Mouse (Mus musculus): ENCODE results near the gene Clrn3.
"Not testable (repeated sequence)": the region's sequence is repeated elsewhere in the genome, so short reads cannot be mapped to it uniquely, and the experiment has no call there.

Gene Clrn3

DNA sequence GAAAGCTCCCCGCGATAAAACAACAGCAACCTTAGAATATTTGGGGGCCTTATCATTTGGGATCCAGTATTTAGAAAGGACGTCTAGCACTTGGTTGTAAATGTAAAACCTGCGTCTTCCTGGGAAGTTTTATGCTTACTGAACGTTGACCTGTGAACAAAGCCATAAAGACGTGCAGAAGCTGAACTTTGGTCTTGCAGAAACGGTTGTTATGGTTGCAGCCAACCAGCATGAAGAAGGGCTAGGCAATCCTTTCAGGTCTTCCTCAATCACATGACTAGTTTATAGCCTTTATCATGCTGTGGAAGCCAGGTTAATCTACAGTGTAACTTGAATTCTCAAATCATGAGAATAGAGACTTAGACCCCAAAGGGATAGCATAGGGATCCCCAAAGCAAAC, at the start of gene Clrn3:
Gene Clrn3 (minus strand): TSS at position 140 of the 400 bp plus-strand sequence.
- in situ Hi-C loops (cut with MboI; ENCODE audit: unreplicated experiment in 2 of 2) = no loop called here

DNA sequence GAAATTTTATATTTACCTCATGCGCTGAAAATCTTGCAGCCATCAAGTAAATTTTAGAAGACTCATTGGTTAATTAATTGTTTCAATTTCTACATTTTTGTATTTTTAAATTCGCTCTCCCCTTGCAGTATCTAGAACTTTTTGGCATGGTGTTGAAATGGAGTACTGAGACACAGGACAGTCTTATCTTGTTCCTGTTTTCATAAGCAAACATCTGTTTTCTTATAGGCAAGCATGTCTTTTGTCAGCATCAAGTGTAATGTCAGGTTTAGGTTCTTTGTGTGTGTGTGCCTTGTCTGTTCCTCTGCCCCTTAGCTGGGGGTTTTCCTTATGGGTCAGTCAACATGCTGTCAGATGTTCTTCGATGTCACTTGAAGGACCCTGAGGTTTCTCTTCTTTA, 47.9 kb upstream of the Clrn3 start:
- in situ Hi-C loops (cut with MboI; ENCODE audit: unreplicated experiment in 2 of 2) = no loop called here

GRCm38 (mm10) chr7:135575319-135576069, 47.0 kb upstream of the Clrn3 start:
- in situ Hi-C loops (cut with MboI; ENCODE audit: unreplicated experiment in 2 of 2) = not testable (repeated sequence)

GRCm38 (mm10) chr7:135571951-135572559, 43.6 kb upstream of the Clrn3 start:
- in situ Hi-C loops (cut with MboI; ENCODE audit: unreplicated experiment in 2 of 2) = no loop called here

DNA sequence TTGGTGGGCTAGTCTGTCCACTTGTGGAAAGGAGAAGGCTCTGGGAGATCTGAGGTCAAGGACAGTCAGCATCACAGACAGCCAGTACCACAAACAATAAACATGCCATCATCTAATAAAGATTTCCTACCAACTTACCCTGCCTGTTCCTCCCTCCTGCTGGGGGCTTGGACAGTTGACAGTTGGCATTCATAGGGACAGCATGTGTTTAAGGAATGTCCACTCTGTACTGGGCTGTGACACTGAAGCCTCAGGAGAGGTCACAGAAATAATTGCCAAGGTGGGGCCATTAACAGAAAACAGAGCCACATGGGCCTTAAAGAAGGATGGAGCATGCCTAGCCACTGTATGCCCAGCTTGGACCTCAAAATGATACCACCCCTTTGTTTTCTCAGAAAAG, 42.9 kb upstream of the Clrn3 start:
- in situ Hi-C loops (cut with MboI; ENCODE audit: unreplicated experiment in 2 of 2) = no loop called here

DNA sequence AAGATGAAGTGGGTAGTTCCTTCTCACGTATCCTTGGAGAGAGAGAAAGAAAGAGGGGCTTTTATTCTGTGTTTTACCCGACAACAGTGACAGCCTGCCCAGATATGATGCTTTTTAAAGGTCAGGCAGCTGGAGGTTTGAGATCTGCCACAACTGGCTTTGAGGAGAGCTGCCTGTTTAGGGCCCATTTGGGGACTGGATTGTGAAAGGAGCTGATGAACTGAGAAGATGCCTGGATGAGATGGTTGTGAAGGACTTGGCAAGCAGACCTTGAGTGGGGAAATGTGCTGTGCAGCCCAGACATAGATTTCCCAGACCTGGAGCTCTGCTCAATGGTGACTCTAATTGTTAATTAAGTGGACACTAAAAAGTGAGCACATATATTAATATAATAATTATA, 40.1 kb upstream of the Clrn3 start:
- in situ Hi-C loops (cut with MboI; ENCODE audit: unreplicated experiment in 2 of 2) = no loop called here

DNA sequence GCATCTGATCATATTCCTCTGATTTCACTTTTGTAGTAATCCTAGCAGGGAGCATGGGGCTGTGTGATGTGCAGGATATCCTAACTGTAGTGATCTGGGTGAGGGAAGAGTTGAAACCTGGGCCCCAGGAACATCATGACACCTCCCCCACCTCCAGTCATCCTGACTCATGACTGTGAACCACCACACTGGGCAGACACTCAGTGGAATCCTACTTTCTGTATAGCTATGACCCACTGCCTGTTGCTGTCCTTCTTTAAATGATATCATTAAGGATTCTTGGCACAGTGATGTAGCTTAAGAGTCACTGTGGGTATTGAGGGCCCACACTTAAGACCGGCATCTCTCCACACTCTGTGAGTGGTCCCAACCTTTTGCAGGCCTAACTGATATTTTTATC, 39.1 kb upstream of the Clrn3 start:
- in situ Hi-C loops (cut with MboI; ENCODE audit: unreplicated experiment in 2 of 2) = no loop called here

GRCm38 (mm10) chr7:135566013-135566412, 37.6 kb upstream of the Clrn3 start:
- in situ Hi-C loops (cut with MboI; ENCODE audit: unreplicated experiment in 2 of 2) = no loop called here

DNA sequence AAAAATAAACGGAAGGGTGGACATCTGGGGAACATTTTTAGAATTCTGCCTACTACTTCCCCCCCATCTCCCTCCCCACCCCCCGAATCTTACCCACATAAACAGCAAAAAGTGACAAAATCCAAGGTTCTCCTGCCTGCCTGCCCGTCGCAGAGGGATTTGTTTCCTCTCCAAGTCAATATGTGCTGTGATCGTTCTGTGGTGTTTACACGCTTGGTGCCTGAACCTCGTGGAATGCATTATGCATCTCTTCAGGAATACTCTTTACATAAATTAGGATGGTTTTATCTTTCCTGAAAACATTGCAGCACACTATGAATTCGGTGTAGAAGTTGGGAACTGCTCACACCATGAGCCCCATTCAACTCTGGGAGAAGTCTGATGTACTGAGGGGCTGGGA, 35.6 kb upstream of the Clrn3 start:
- in situ Hi-C loops (cut with MboI; ENCODE audit: unreplicated experiment in 2 of 2) = no loop called here

DNA sequence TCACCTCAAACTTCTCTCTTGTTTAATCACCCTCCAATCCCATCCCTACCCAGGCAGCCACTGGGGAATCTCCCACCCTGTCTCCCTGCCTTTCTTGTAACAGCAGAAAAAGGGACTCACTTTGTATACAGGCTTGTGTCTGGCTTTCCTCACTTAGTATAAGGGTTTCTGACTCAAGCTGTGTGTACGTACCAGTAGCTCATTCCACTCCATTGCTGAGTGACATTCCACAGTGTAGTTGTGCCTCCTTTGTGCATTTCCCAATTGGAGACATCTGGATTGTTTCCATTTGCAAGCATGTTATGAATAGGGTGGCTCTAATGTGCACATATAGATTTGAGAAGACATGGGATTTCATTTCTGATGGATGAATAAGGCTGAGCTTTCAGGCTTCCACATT, 31.8 kb upstream of the Clrn3 start:
- in situ Hi-C loops (cut with MboI; ENCODE audit: unreplicated experiment in 2 of 2) = no loop called here

DNA sequence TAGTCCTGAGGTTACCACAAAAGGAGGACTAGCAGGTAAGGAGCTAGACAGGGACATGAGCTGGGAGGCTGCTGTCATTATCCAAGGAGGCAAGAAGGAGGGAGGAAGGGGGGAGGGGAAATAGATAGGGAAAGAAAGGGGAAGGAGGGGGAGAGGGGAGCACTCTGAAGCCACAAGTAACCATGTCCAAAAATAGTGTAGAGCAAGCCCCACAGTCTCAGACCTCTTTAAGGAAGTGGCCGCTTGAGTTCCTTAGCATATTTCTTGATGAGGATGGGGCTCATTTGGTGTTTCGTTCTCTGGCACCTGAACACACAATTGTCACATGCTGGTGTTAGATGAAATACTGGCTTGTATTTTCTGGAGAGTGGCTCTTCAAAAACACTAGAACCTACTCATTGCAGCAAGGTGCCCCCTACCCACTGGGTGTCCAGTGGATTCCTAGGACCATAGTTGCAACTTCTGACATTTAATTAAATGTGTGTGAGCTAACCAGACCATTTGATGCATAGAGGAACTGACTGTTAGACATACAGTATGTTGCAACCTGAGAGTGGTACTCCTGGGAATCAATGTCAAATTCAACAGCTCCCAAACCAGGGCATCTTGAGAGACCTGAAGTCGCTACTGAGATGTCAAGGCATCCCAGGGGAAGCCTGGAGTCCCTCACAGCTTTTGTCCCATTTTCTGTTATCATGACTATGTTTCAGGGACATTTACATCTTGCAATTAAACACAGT, 28.4 kb upstream of the Clrn3 start:
- in situ Hi-C loops (cut with MboI; ENCODE audit: unreplicated experiment in 2 of 2) = no loop called here

GRCm38 (mm10) chr7:135553550-135553949, 25.1 kb upstream of the Clrn3 start:
- in situ Hi-C loops (cut with MboI; ENCODE audit: unreplicated experiment in 2 of 2) = no loop called here

DNA sequence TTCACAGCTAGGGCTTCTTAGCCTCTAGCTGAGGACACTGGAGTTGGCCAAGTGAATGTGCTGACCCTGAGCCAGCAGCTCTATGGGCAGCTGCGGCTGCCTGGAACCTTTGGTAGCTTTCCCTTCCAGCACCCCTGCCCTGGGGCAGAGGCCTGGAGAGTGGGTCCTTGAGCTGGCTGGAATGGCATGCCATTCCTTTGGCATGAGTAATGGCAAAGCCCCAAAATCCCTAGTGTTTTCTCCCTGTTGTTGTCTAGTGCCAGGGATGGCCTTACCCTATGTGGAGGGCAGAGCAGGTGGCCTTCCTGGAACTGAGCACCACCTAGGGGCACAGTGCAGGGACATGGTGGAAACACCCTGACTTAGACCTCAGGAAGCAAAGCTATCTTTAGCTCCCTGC, 23.1 kb upstream of the Clrn3 start:
- in situ Hi-C loops (cut with MboI; ENCODE audit: unreplicated experiment in 2 of 2) = no loop called here

DNA sequence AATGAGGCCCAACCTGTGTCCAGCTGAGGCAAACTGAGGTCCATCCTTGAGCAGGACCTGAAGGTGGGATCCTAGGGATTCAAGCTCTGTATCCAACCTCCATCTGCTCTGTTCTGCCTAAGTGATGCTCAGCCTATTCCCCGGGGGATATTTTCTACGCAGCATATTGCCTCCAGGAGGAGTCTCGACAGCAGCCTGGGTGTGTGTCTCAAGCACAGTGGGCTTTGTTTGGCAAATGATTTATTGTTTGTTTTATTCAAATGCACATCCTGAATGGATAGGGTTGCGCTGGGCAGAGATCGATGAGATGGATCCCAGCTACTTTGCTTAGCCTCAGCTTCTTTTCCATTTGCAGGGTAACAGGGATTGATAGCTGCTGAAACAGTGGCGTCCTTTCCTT, 20.0 kb upstream of the Clrn3 start:
- in situ Hi-C loops (cut with MboI; ENCODE audit: unreplicated experiment in 2 of 2) = no loop called here

DNA sequence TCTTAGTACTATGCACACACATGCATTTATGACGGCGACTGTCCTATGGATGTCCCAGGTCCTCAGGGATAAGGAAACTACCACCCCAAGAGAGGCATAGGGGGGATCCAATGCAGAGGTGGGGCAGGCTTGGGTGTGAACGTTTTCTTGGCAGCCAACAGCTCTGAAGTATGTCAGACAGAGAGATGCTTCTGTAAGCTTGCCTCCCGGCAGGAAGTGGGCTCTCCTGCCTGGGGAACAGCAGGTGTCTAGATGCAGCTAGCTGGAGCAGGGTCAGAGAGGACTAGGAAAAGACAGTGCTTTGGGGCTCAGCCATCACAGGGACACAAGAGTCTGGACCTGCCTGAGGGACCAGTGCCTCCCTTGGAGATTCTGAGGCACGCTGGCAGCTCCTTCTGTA, 18.1 kb upstream of the Clrn3 start:
- in situ Hi-C loops (cut with MboI; ENCODE audit: unreplicated experiment in 2 of 2) = no loop called here

GRCm38 (mm10) chr7:135545957-135546356, 17.5 kb upstream of the Clrn3 start:
- in situ Hi-C loops (cut with MboI; ENCODE audit: unreplicated experiment in 2 of 2) = no loop called here

GRCm38 (mm10) chr7:135544321-135544720, 15.9 kb upstream of the Clrn3 start:
- in situ Hi-C loops (cut with MboI; ENCODE audit: unreplicated experiment in 2 of 2) = no loop called here

DNA sequence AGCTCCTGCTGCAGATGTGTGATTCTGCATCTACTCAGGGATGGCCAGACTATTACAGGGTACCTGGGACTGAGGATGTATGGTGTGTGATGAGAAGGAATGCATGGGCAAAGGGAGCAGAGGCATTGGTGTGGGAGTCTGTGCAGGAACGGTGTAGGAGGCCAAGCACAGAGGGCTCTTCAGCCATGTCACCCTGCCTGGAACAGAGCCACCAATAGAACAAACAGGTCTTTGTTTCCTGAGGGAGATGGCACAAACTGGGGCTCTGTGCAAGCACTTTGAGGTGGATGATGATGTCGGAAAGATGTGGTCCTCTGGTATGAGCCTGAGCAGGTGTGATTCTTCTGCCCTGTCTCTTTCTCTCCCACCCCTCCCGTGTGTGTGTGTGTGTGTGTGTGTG, 14.6 kb upstream of the Clrn3 start:
- in situ Hi-C loops (cut with MboI; ENCODE audit: unreplicated experiment in 2 of 2) = no loop called here

GRCm38 (mm10) chr7:135542235-135542634, 13.8 kb upstream of the Clrn3 start:
- in situ Hi-C loops (cut with MboI; ENCODE audit: unreplicated experiment in 2 of 2) = no loop called here

GRCm38 (mm10) chr7:135539429-135539828, 11.0 kb upstream of the Clrn3 start:
- in situ Hi-C loops (cut with MboI; ENCODE audit: unreplicated experiment in 2 of 2) = loop anchor here (5.0 kb wide), 2 partner anchors 37 to 88 kb away; no protein-coding TSS in a partner anchor

- in situ Hi-C loops (cut with MboI; ENCODE audit: unreplicated experiment in 2 of 2) = loop anchor here (5.0 kb wide), 2 partner anchors 36 to 89 kb away; no protein-coding TSS in a partner anchor
Observed at GRCm38 (mm10) chr7:135537948-135538741, 9.7 kb upstream of the Clrn3 start.
